Mouse (Mus musculus) thymus, postnatal 10 days (tissue): ENCODE results near the gene Pcca.
"Not testable (repeated sequence)": the region's sequence is repeated elsewhere in the genome, so short reads cannot be mapped to it uniquely, and the experiment has no call there.

Experiments
- DNase-seq, 2 experiments: peaks; one replicate each; pipeline ENCODE4 v3.0.0; 2021; ENCODE audit warnings: low spot score in 2 of 2

Gene Pcca

DNA sequence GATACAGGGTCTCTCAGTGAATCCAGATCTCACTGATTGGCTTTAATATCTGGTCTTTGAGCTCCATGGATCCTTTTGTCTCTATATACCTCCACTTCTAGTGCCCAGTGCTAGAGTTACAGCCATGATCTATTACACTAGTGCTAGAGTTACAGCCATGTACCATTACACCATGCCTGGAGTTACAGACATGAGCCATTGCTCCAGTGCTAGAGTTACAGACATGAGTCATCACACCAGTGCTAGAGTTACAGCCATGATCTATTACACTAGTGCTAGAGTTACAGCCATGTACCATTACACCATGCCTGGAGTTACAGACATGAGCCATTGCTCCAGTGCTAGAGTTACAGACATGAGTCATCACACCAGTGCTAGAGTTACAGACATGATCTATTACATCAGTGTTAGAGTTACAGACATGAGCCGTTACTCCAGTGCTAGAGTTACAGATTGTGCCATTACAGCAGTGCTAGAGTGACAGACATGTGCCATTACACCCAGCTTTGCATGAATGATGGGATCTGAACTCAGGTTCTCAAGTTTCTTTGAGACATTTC is 26.8 kb downstream of the Pcca start:
- DNase-seq: not testable (repeated sequence)

DNA sequence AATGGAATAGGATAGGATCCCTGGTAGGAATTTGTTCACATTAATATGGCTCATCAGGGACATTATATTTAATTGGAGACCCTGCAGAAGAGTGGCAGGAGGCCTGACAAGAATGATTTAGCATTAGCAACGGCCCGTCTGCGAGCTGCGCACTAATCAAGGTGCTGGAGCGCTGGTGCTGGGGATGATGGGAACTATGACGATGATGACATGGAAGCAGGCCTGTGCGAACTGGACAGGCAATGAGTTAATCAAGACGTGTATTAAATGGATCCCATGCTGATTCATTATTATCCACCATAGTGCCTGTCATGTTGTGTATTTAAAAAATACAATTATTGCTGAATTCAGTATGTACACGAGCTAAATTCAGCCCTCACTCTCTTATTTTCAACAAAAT is 36.7 kb downstream of the Pcca start:
- DNase-seq: no peak

DNA sequence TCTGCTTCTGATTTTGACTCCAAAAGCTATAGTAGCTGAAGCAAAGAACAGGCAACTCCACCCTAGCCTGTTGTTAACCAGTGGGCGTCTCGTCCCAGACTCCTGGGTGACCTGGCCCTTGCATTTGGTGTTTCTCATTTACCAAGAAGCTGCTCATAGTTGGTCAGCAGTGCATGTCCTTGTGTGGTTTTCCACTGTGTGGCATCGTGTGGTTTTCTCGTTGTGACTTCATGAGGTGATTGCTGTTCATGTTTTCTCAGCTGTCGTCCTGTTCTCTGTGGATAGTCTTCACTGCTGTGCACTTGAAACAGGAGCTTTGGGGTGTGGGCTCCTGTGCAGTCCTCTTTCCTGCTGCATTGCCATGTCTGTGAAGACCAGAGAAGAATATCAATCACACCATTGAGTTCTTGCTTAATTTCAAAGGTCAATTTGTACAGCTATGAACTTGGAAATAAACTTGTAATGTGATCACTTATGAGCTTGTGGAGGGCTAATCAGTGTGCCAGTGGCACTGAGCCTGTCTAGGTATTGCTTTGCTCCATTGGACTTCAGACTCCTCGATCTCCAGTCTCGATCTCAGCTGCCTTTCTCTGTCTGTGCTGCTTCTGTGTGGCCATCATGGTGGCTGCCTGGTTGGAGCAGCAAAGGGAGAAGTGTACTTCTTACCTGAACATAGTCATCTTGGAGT is 40.1 kb downstream of the Pcca start:
- DNase-seq: no peak

DNA sequence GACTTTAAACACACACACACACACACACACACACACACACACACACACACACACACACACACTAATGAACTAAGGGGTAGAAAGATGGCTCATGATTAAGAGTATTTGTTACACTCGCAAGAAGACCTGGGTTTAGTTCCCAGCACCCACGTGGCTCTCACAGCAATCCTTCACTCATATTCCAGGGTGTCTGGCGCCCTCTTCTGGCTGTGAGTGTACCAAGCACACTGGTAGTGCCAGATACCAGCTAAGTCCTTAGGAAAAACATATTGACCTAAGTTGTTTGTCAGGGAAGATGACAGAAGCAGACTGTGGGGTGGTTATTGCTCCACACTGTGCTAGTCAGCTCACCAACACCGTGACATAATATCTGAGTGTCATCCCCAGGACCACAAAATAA is 43.7 kb downstream of the Pcca start:
- no peak for DNase-seq

DNA sequence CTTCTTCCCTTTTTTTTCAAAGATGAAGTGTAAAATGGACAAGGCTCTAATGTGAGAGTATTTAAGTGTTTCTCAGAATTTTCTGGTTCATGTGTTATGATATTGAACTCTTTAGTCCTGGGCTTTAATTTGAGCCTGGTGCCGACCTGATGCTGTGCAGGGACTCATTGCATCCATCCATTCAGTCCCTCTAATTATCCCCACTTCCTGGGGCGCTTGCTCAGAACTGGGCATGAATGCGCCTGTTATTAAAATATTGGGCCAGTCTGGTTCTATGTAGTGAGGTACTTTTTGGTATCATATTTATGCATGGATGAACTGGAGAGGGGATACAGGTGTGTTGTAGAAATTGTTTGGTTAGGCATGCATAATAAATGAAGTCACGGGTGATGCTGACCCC is 47.9 kb downstream of the Pcca start:
- no peak for DNase-seq

GRCm38 (mm10) chr14:122582491-122583077 is 48.5 kb downstream of the Pcca start:
- DNase-seq: no peak

GRCm38 (mm10) chr14:122584087-122584486 is 50.0 kb downstream of the Pcca start:
- not testable (repeated sequence) for DNase-seq

- DNase-seq: no peak
Measured at GRCm38 (mm10) chr14:122586942-122587341, 52.8 kb downstream of the Pcca start.

DNA sequence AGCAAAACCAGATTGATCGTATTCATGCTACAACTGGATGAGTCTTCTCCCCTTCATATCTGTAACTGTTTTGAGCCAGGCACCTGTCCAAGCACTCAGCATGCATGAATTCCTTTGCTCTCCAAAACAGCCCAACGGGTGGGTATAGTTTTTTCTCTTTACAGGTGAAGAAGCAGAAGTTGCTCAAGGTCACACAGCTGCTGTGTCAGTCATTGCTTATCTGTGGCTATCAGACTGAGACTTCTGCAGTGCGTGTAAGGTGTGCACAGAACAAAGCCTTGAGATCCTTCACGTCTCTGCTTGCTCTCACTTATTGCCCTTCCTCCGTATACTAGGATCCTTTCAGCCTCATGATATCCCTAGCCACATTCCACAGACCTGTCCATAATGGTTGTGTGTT is 63.4 kb downstream of the Pcca start:
- no peak for DNase-seq

DNA sequence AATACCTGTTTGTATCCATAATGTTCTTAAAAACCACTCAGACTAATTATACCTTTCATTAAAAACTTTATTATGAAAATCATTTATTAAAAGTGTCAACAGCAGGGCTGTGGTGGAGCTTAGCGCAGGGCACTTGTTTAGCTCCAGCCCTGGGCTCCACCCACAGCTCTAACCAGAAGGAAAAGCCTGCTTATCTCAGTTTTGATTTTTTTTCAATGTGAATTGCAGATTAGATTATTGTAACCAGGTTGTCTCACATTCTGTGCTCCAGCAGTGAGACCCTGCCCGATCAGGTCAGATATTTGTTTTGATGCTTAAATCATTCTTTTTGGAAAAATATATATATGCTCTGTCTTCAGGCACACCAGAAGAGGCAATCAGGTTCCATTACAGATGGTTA is 64.7 kb downstream of the Pcca start:
- no peak for DNase-seq

DNA sequence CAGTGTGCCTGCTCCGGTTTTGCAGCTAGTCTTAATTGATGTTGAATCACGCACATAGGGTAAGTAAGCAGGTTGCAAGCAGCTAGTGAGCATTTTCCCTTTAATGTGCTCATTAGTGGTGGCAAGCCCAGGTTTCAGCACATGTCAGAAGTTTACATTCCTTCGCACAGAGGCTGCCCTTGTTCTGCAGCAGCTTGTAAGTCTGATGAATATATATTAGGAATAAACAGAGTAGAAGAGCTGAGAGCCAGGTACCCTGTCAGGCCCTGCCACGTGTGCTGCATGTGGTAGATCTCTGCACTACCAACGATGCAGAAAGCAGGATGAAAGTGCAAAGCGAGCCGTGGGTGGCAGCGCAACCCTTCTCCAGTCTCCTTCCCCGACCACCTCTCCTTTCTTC is 65.7 kb downstream of the Pcca start:
- DNase-seq: no peak

DNA sequence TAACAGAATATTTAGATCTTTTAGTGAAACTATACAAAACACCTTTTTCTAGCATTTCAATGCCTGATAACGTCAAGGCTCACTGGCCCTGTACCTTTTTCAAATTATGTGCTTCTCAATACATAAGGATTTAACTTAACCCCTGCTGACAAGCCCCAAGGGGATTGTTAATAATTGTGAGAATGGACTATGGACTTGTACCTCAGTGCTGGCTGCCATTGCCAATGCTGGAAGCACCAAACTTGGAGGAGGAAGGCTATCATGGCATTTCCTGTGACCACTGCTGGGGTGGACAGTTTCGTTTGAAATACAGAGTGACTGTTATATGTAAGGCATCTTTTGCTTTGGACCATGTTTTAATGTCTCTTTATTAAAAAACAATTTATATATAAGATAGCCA is 68.6 kb downstream of the Pcca start:
- no peak for DNase-seq

DNA sequence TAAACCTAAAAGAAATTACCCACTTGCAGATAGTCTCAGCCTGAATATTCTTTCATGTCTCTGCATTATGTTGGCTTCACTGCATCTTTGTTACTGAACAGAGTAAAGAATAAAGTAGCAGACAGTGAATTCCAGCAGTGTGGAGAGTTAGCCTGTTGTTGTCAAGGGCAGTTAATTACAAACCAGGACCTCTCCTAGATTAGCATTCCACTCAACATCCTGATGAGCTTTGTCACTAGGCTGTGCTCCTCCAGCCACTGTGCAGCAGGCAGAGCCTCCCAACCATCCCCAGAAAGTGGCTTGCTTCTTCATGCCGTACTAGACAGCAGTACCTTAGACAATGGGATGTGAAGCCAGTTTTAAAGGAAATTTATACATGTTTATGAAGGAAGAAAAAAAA is 72.4 kb downstream of the Pcca start:
- DNase-seq: no peak

DNA sequence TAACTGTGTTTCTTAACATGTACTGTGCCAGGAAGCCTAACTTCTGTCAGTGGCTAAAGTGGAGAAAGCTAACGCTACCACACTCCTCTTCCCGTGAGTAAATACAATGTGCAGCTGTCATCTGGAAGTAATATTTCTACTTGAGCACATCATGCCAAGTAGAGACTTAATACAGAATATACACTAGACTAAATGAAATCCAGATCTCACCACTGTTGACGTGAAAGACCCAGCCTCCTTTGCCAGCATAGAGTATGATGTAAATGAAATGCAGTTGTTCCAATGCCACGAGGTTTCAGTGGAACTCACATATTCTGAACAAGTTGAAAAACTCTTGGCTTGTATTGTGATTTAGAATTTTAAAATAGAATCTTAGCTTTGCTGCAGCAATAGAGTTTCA is 73.3 kb downstream of the Pcca start:
- DNase-seq: no peak

DNA sequence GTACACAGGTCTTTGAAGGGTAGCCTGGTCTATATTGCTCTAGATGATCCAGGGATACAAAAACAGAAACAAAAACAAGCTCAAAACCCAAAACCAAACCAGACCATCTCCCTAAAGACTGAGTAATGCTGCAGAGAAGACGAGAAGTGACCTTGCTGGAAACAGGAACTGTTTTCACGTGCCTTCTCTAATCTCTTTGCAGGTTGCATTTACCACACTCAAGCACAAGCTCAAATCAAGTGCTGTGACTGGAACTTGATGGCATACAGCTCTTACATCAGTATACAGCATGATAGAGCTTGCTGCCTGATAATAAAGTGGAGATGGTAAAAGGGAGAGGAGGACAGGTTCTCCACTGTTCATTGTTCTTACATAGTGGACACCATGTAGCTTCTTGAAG is 74.2 kb downstream of the Pcca start:
- no peak for DNase-seq

- no peak for DNase-seq
Measured at GRCm38 (mm10) chr14:122611035-122611434, 76.9 kb downstream of the Pcca start.

GRCm38 (mm10) chr14:122612317-122612716 is 78.2 kb downstream of the Pcca start:
- no peak for DNase-seq

DNA sequence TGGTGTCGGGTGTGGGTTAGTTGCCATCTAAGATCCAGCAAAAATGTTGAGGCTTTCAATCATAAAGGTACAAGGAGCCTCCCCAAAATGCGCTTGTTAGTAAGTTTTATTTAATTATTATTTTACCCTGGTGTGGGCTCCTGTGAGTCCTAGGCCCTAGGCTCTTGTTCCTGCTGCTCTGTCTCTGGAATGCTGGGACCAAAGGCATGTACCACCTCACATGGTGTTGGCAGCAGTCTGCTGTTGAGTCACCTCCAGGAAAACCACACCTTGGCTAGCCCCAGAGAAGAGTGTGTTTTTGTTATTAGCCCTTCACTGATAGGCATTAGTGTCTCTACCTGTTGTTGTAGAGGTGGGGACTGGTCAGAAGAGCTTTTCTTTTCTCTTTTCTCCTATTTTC is 83.5 kb downstream of the Pcca start:
- DNase-seq: no peak

GRCm38 (mm10) chr14:122633416-122633815 is 99.3 kb downstream of the Pcca start:
- no peak for DNase-seq

GRCm38 (mm10) chr14:122636601-122637000 is 102.5 kb downstream of the Pcca start:
- no peak for DNase-seq

DNA sequence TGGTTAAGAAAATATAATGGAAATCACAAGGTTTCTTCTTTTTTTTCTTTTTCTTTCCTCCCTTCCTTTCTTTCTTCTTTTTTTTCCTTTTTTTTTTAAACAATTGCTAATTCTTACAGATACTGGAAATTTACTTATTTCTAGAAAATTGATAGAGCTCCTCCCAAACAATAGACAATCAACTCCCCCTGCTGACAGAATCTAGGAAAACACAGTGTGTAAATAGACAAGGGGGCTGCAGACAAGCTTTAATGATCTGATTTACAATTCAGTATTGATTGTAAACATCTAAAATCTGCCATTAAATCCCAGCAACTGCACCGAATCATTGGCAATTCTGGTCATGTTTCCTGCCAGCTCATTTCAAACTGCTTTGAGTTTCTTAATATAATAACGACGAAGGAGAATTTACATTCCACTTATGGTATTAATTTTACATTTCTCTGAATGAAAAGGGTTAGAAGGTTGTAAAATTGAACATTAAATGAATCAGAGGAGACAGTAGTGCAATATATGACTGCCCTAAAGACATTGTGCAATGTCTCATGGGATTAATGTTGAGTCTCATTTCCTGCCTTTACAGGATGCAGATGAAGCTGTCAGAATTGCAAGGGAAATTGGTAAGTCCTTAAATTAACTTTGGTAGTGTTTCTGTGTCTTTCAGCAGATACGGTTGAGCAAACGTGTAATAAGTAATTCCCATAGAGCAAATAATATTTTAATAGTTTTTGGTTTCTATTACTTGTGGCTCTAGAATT is 103.9 kb downstream of the Pcca start:
- DNase-seq: no peak

- no peak for DNase-seq
Measured at GRCm38 (mm10) chr14:122639168-122639720, 105.1 kb downstream of the Pcca start.

- DNase-seq: no peak
Measured at GRCm38 (mm10) chr14:122642432-122642831, 108.3 kb downstream of the Pcca start.
